Mouse (Mus musculus) hindbrain, embryonic 14.5 days (tissue): ENCODE measurements around the gene Ubqln1. TPM values are rescaled to one million over a fixed set of nuclear protein-coding genes. Genes with fewer than 3 reads are reported as not detected.

Experiments
- ATAC-seq: fragments of 200-750 bp; cut with Nextera tagmentation; 2 replicates; pipeline ENCODE4 v1.8.0; 2017; ENCODE audit warnings: moderate number of reproducible peaks, mild to moderate bottlenecking, moderate TSS enrichment, moderate library complexity; ENCODE audit not compliant: low FRiP score
- DNase-seq: peaks from one replicate; pipeline ENCODE4 v3.0.0-alpha.2; 2015; ENCODE audit warnings: low spot score
- H3K27ac ChIP-seq: fragments of 300-500 bp; sonication (generic); 2 replicates; pipeline ENCODE4 v1.5.1; 2014; ENCODE audit warnings: mild to moderate bottlenecking, moderate library complexity
- H3K27me3 ChIP-seq: fragments of 300-500 bp; sonication (generic); 2 replicates; pipeline ENCODE4 v1.6.1; 2014; ENCODE audit warnings: mild to moderate bottlenecking, low read length, mixed read lengths; ENCODE audit not compliant: control insufficient read depth, insufficient read depth
- H3K36me3 ChIP-seq: fragments of 300-500 bp; sonication (generic); replicated peaks from 2 replicates; pipeline ENCODE4 v1.6.1; 2014; ENCODE audit not compliant: control insufficient read depth, insufficient read depth
- H3K4me1 ChIP-seq: fragments of 300-500 bp; sonication (generic); replicated peaks from 2 replicates; pipeline ENCODE4 v1.6.1; 2014; ENCODE audit warnings: antibody characterized with exemption, low read length, mixed read lengths; ENCODE audit not compliant: control insufficient read depth, insufficient read depth
- H3K4me2 ChIP-seq: fragments of 300-500 bp; sonication (generic); replicated peaks from 2 replicates; pipeline ENCODE4 v1.6.1; 2014; ENCODE audit warnings: mild to moderate bottlenecking, moderate library complexity
- H3K4me3 ChIP-seq: fragments of 300-500 bp; sonication (generic); replicated peaks from 2 replicates; pipeline ENCODE4 v1.5.1; 2014; ENCODE audit warnings: mild to moderate bottlenecking, low read length
- H3K9ac ChIP-seq: fragments of 300-500 bp; sonication (generic); 2 replicates; pipeline ENCODE4 v1.6.1; 2014
- H3K9me3 ChIP-seq: fragments of 300-500 bp; sonication (generic); 2 replicates; pipeline ENCODE4 v1.6.1; 2016; ENCODE audit warnings: low read length; ENCODE audit not compliant: control insufficient read depth
- WGBS: fragments of 180-500 bp; shearing (Covaris S2); extraction: QIAGEN DNeasy Blood & Tissue Kit; methylation state at CpG from one replicate; pipeline ENCODE4 v1.1.7; 2014; 5-methylcytosine and 5-hydroxymethylcytosine counted together
- polyA plus RNA-seq: library from polyadenylated mRNA; unstranded; fragments of >200 nt; fragmentation: Nextera tagmentation; extraction: Ambion mirVana; gene quantifications from 2 replicates; pipeline ENCODE4 v1.2.1, GENCODE M21; 2014

The Ubqln1 gene
- polyA plus RNA-seq, 1 experiment from 2014 or later: 120 TPM

- no peaks in the 10 kb centered on the region for H3K9me3 ChIP-seq
- no peak overlapping the region for H3K27ac ChIP-seq
- DNase-seq (no peak), ATAC-seq (no peak)
- H3K4me1 ChIP-seq: 0 out of 2 replicates have a peak, but pooled peaks cover 6% of the 10 kb centered on the region
- H3K4me2 ChIP-seq: no peak overlapping the region
- no peak overlapping the region for H3K9ac ChIP-seq
- H3K27me3 ChIP-seq: no peaks in the 10 kb centered on the region
- WGBS: 97% methylated on average over 4 of the region's 4 CpGs
- no peaks in the 10 kb centered on the region for H3K36me3 ChIP-seq
- no peak overlapping the region for H3K4me3 ChIP-seq
These were observed 9.4 kb downstream of the Ubqln1 start for GRCm38 (mm10) chr13:58206084-58206483.

- Histone ChIP-seq H3K4me1 (0 out of 2 replicates have a peak, but pooled peaks cover 6% of the 10 kb centered on the region), H3K4me3 (no peak overlapping the region), H3K4me2 (no peak overlapping the region), H3K27me3 (no peaks in the 10 kb centered on the region), H3K36me3 (no peaks in the 10 kb centered on the region), H3K27ac (no peak overlapping the region), H3K9me3 (no peaks in the 10 kb centered on the region), H3K9ac (no peak overlapping the region)
- DNase-seq: no peak
- ATAC-seq: no peak
- WGBS: 70% methylated on average over 4 of the region's 4 CpGs
These were observed 10.5 kb downstream of the Ubqln1 start for GRCm38 (mm10) chr13:58204986-58205385.

- 99% methylated on average over 3 of the region's 3 CpGs for WGBS
- H3K4me2 ChIP-seq: no peak overlapping the region
- no peak for DNase-seq
- no peak for ATAC-seq
- H3K4me1 ChIP-seq: 0 out of 2 replicates have a peak, but pooled peaks cover 6% of the 10 kb centered on the region
- no peak overlapping the region for H3K4me3 ChIP-seq
- H3K27me3 ChIP-seq: no peaks in the 10 kb centered on the region
- H3K9me3 ChIP-seq: no peaks in the 10 kb centered on the region
- H3K9ac ChIP-seq: no peak overlapping the region
- H3K36me3 ChIP-seq: no peaks in the 10 kb centered on the region
- no peak overlapping the region for H3K27ac ChIP-seq
These were observed 11.3 kb downstream of the Ubqln1 start for GRCm38 (mm10) chr13:58204202-58204601.

- Histone ChIP-seq H3K27me3 (no peaks in the 10 kb centered on the region), H3K4me3 (no peak overlapping the region), H3K9me3 (no peaks in the 10 kb centered on the region), H3K9ac (no peak overlapping the region), H3K4me1 (0 out of 2 replicates have a peak, but pooled peaks cover 6% of the 10 kb centered on the region), H3K4me2 (no peak overlapping the region), H3K36me3 (no peaks in the 10 kb centered on the region), H3K27ac (no peak overlapping the region)
- ATAC-seq (no peak), DNase-seq (no peak)
- WGBS: 93% methylated on average over 1 of the region's 1 CpGs
These were observed 12.6 kb downstream of the Ubqln1 start for GRCm38 (mm10) chr13:58202903-58203302.

GRCm38 (mm10) chr13:58201908-58202307 lies 13.5 kb downstream of the Ubqln1 start:
- 97% methylated on average over 3 of the region's 3 CpGs for WGBS
- ATAC-seq (no peak), DNase-seq (no peak)
- H3K4me1 ChIP-seq: 0 out of 2 replicates have a peak, but pooled peaks cover 6% of the 10 kb centered on the region
- peaks cover 10% of the 10 kb centered on the region for H3K36me3 ChIP-seq
- no peak overlapping the region for H3K4me3 ChIP-seq
- H3K27ac ChIP-seq: no peak overlapping the region
- H3K9ac ChIP-seq: no peak overlapping the region
- H3K27me3 ChIP-seq: no peaks in the 10 kb centered on the region
- no peaks in the 10 kb centered on the region for H3K9me3 ChIP-seq
- no peak overlapping the region for H3K4me2 ChIP-seq

GRCm38 (mm10) chr13:58201343-58201742 lies 14.1 kb downstream of the Ubqln1 start:
- ATAC-seq: no peak
- peaks cover 14% of the 10 kb centered on the region for H3K36me3 ChIP-seq

GRCm38 (mm10) chr13:58197981-58198640 lies 17.3 kb downstream of the Ubqln1 start:
- H3K9ac ChIP-seq: no peak overlapping the region
- DNase-seq (no peak), ATAC-seq (no peak)
- no peak overlapping the region for H3K27ac ChIP-seq
- 92% methylated on average over 7 of the region's 7 CpGs for WGBS
- no peak overlapping the region for H3K4me3 ChIP-seq
- 0 out of 2 replicates have a peak, but pooled peaks cover 3% of the 10 kb centered on the region for H3K4me1 ChIP-seq
- H3K27me3 ChIP-seq: no peaks in the 10 kb centered on the region
- peaks cover 36% of the 10 kb centered on the region for H3K36me3 ChIP-seq
- no peak overlapping the region for H3K4me2 ChIP-seq
- no peaks in the 10 kb centered on the region for H3K9me3 ChIP-seq

More at GRCm38 (mm10) chr13:58201343-58201742, 14.1 kb downstream of the Ubqln1 start:
- no peak overlapping the region for H3K9ac ChIP-seq
- no peak overlapping the region for H3K4me2 ChIP-seq
- no peak overlapping the region for H3K27ac ChIP-seq
- no peaks in the 10 kb centered on the region for H3K27me3 ChIP-seq
- H3K4me3 ChIP-seq: no peak overlapping the region
- 0 out of 2 replicates have a peak, but pooled peaks cover 6% of the 10 kb centered on the region for H3K4me1 ChIP-seq
- H3K9me3 ChIP-seq: no peaks in the 10 kb centered on the region
- 89% methylated on average over 6 of the region's 6 CpGs for WGBS
- DNase-seq: no peak

- no peaks in the 10 kb centered on the region for H3K27me3 ChIP-seq
- H3K27ac ChIP-seq: no peak overlapping the region
- no peak overlapping the region for H3K4me3 ChIP-seq
- H3K4me2 ChIP-seq: no peak overlapping the region
- H3K4me1 ChIP-seq: no peaks in the 10 kb centered on the region
- no peaks in the 10 kb centered on the region for H3K9me3 ChIP-seq
- WGBS: 70% methylated on average over 3 of the region's 3 CpGs
- no peak overlapping the region for H3K9ac ChIP-seq
- peaks cover 45% of the 10 kb centered on the region for H3K36me3 ChIP-seq
- no peak for ATAC-seq
- no peak for DNase-seq
These were observed 18.2 kb downstream of the Ubqln1 start for GRCm38 (mm10) chr13:58197211-58197610.

- no peaks in the 10 kb centered on the region for H3K27me3 ChIP-seq
- H3K4me1 ChIP-seq: no peaks in the 10 kb centered on the region
- peaks cover 66% of the 10 kb centered on the region for H3K36me3 ChIP-seq
- no peak overlapping the region for H3K4me2 ChIP-seq
- no peak overlapping the region for H3K4me3 ChIP-seq
- WGBS: 79% methylated on average over 3 of the region's 3 CpGs
- H3K27ac ChIP-seq: no peak overlapping the region
- ATAC-seq: no peak
- no peaks in the 10 kb centered on the region for H3K9me3 ChIP-seq
- DNase-seq: no peak
- no peak overlapping the region for H3K9ac ChIP-seq
These were observed 20.5 kb downstream of the Ubqln1 start for GRCm38 (mm10) chr13:58194908-58195307.
